ENCODE assay signal across 31 mouse cellular contexts in the genomic region with DNA sequence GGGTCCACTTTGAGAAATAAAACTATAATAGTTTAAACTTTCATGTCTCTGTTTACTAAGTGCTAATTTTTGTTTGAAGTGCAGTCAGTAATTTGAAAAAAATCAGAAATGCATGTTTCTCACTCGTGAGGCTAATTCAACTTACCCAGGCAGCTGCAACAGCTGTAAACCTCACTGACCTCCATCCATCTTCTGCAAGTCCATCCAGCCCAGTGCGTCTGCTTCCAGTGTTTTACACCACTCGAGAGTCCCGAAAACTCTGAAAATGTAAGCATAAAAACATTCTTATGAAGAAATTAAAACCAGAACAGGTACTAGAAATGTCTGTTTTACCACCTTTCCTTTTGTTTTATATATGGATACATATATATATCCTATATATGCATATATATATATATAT.
"Had no signal": no experiment of that assay in that cellular context is flagged by ENCODE, and none has a peak within 500 bp of the region (broad histone marks: within the 10 kb centered on the region; RNA-seq: fewer than 3 reads in every experiment).

No protein-coding gene starts in this region.

- H3K4me3 ChIP-seq: limb, embryonic 10.5 days; limb, embryonic 12.5 days; limb, embryonic 13.5 days; limb, embryonic 15.5 days; liver, embryonic 12.5 days; liver, embryonic 13.5 days; liver, embryonic 15.5 days; lung, embryonic 15.5 days; megakaryocyte, embryonic 14.5 days; midbrain, embryonic 12.5 days; midbrain, embryonic 13.5 days; midbrain, embryonic 15.5 days; myocyte; neural tube, embryonic 12.5 days; neural tube, embryonic 13.5 days had no signal

- DNase-seq: left cerebral cortex, postnatal 4 days; liver; liver, embryonic 13.5 days; liver, postnatal 0 days; lung, adult 18-20 months; lung, adult 2 months; lung, embryonic 14.5 days; lung, postnatal 10 days; lung, postnatal 14 days; lung, postnatal 36 days; lung, postnatal 4 days; midbrain, embryonic 14.5 days had no signal

- H3K27me3 ChIP-seq: limb, embryonic 12.5 days; limb, embryonic 13.5 days; limb, embryonic 15.5 days; liver, embryonic 12.5 days; liver, embryonic 13.5 days; liver, embryonic 15.5 days; lung, embryonic 15.5 days; midbrain, embryonic 12.5 days; midbrain, embryonic 13.5 days; midbrain, embryonic 15.5 days; neural tube, embryonic 12.5 days; neural tube, embryonic 13.5 days had no signal

- H3K9ac ChIP-seq: limb, embryonic 12.5 days; limb, embryonic 13.5 days; limb, embryonic 15.5 days; liver, embryonic 12.5 days; liver, embryonic 13.5 days; liver, embryonic 14.5 days; liver, embryonic 15.5 days; liver, postnatal 0 days; lung, embryonic 14.5 days; lung, embryonic 15.5 days; midbrain, embryonic 12.5 days; midbrain, embryonic 13.5 days; midbrain, embryonic 15.5 days; neural tube, embryonic 12.5 days; neural tube, embryonic 13.5 days had no signal

- H3K4me1 ChIP-seq: limb, embryonic 10.5 days; limb, embryonic 12.5 days; limb, embryonic 13.5 days; limb, embryonic 15.5 days; midbrain, embryonic 13.5 days; midbrain, embryonic 15.5 days; neural tube, embryonic 12.5 days; neural tube, embryonic 13.5 days had no signal

- ATAC-seq: liver, embryonic 12.5 days; liver, postnatal 0 days; lung, postnatal 0 days; midbrain, embryonic 13.5 days; midbrain, embryonic 15.5 days; midbrain, embryonic 16.5 days had no signal

- H3K4me2 ChIP-seq: limb, embryonic 12.5 days; limb, embryonic 13.5 days; limb, embryonic 15.5 days; liver, embryonic 11.5 days; liver, embryonic 12.5 days; liver, embryonic 13.5 days; liver, embryonic 15.5 days; lung, embryonic 14.5 days; lung, embryonic 15.5 days; midbrain, embryonic 12.5 days; midbrain, embryonic 13.5 days; midbrain, embryonic 15.5 days; neural tube, embryonic 12.5 days; neural tube, embryonic 13.5 days had no signal

- H3K9me3 ChIP-seq: limb, embryonic 10.5 days; limb, embryonic 13.5 days; limb, embryonic 15.5 days; liver, embryonic 13.5 days; liver, embryonic 15.5 days; lung, embryonic 15.5 days; midbrain, embryonic 12.5 days; midbrain, embryonic 13.5 days; midbrain, embryonic 15.5 days; neural tube, embryonic 13.5 days had no signal

- H3K27ac ChIP-seq: limb, embryonic 10.5 days; limb, embryonic 12.5 days; limb, embryonic 13.5 days; limb, embryonic 15.5 days; liver, embryonic 12.5 days; liver, embryonic 13.5 days; liver, embryonic 14.5 days; liver, embryonic 15.5 days; macrophage; midbrain, embryonic 12.5 days; midbrain, embryonic 13.5 days; midbrain, embryonic 15.5 days; neural tube, embryonic 12.5 days; neural tube, embryonic 13.5 days had no signal
